19 mouse cellular contexts compared by ENCODE assay signal in the genomic region with DNA sequence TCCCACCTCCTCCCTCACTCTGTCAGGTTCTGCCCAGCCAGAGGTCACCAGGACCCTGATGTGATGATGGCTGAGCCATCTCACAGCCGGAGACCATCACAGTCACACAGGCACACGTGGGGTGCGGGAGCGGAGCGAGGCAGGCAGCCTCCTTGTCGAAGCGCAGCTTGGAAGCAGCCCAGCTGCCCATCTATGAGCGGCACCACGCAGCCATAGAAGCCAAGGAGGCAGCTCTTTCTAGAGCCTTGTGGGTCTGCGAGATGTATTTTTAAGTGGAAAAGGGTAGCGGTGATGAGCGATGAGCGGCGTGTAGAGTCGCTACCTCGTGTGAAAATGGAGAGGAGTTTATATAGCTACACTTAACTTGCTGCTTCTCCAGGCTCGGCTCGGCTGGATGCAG. TPM values are rescaled to one million over a fixed set of nuclear protein-coding genes. Genes with fewer than 3 reads are reported as not detected.
DNase-seq lines count a peak whose midpoint lies in the region; ATAC-seq and TF ChIP-seq lines count a peak whose summit lies in the region.
"Had no signal": no experiment of that assay in that cellular context is flagged by ENCODE, and none has a peak within 500 bp of the region (broad histone marks: within the 10 kb centered on the region; RNA-seq: fewer than 3 reads in every experiment).

No protein-coding gene starts in this region.

- in situ Hi-C loops in ES-E14 (cut with MboI; ENCODE audit: low sequenced_read_pairs in 2 of 2, unreplicated experiment in 2 of 2), result no loop called here

- no peaks in the 10 kb centered on the region for H3K9me3 ChIP-seq in heart, embryonic 11.5 days (replicated peaks; ENCODE audit: control insufficient read depth, low read length)
- no peaks in the 10 kb centered on the region for H3K9me3 ChIP-seq in heart, embryonic 10.5 days
- H3K9me3 ChIP-seq in kidney, embryonic 15.5 days (replicated peaks), result no peaks in the 10 kb centered on the region
- no peaks in the 10 kb centered on the region for H3K9me3 ChIP-seq in ES-E14 (ENCODE audit: control insufficient read depth, insufficient read depth, low read depth, low read length)
- H3K9me3 ChIP-seq: limb, embryonic 12.5 days; liver, embryonic 15.5 days; midbrain, embryonic 12.5 days had no signal

- no peaks in the 10 kb centered on the region for H3K4me1 ChIP-seq in heart, embryonic 11.5 days (ENCODE audit: control insufficient read depth, insufficient read depth, low read length)
- H3K4me1 ChIP-seq in heart, embryonic 10.5 days, result peaks cover 32% of the 10 kb centered on the region
- H3K4me1 ChIP-seq in kidney, embryonic 15.5 days, result peaks cover 5% of the 10 kb centered on the region
- H3K4me1 ChIP-seq in kidney, adult 2 months (ENCODE audit: control insufficient read depth, insufficient read depth, low read length), result no peaks in the 10 kb centered on the region
- peaks cover 0 to 4% of the 10 kb centered on the region in 2 experiments; a peak in 1 of 4 replicates for H3K4me1 ChIP-seq in ES-E14 (ENCODE audit: control insufficient read depth in 2 of 2, insufficient read depth in 2 of 2, low read length in 2 of 2, poor library complexity in 1 of 2)
- H3K4me1 ChIP-seq: limb, embryonic 12.5 days; liver, embryonic 15.5 days had no signal

- no peak for ATAC-seq in heart, embryonic 11.5 days (replicated peaks; ENCODE audit: insufficient number of reproducible peaks, low FRiP score, low TSS enrichment)
- ATAC-seq in kidney, embryonic 15.5 days (replicated peaks; ENCODE audit: low FRiP score), result no peak

- no peak overlapping the region for H3K27ac ChIP-seq in heart, embryonic 11.5 days (ENCODE audit: low read depth, low read length)
- H3K27ac ChIP-seq in heart, embryonic 10.5 days, result no peak overlapping the region
- no peak overlapping the region for H3K27ac ChIP-seq in kidney, embryonic 15.5 days
- H3K27ac ChIP-seq in kidney, adult 2 months (ENCODE audit: insufficient read depth, low read depth, low read length), result no peak overlapping the region
- no peak overlapping the region for H3K27ac ChIP-seq in ES-E14 (ENCODE audit: insufficient read depth, low read depth, low read length, poor library complexity, severe bottlenecking)
- H3K27ac ChIP-seq: kidney, postnatal 0 days; limb, embryonic 12.5 days; liver, embryonic 15.5 days; midbrain, embryonic 12.5 days had no signal

- H3K27me3 ChIP-seq in heart, embryonic 11.5 days (ENCODE audit: control insufficient read depth, insufficient read depth, low read length), result peaks cover 48% of the 10 kb centered on the region
- H3K27me3 ChIP-seq in heart, embryonic 10.5 days (ENCODE audit: insufficient read depth, poor library complexity, severe bottlenecking), result peaks cover 91% of the 10 kb centered on the region
- H3K27me3 ChIP-seq in kidney, embryonic 15.5 days, result peaks cover 63% of the 10 kb centered on the region
- H3K27me3 ChIP-seq in kidney, adult 2 months (replicated peaks; ENCODE audit: control insufficient read depth, insufficient read depth, low read length), result no peaks in the 10 kb centered on the region

- peak overlapping the region; percentile 31 for H3K4me2 ChIP-seq in heart, embryonic 11.5 days
- H3K4me2 ChIP-seq in kidney, embryonic 15.5 days, result 0 out of 2 replicates have a peak overlapping the region, but pooled peaks have one; percentile 31
- H3K4me2 ChIP-seq: limb, embryonic 12.5 days; liver, embryonic 15.5 days; midbrain, embryonic 12.5 days had no signal

- TF ChIP-seq CTCF in kidney, adult 2 months (conservative IDR thresholded peaks at IDR 0.05; ENCODE audit: insufficient read depth, insufficient read length, low read depth, low read length), result no peak

- no peak for TF ChIP-seq POLR2A in kidney, adult 2 months (IDR thresholded peaks at IDR 0.05; ENCODE audit: low read depth, low read length)

- H3K4me3 ChIP-seq in heart, embryonic 11.5 days (ENCODE audit: low read depth, low read length), result no peak overlapping the region
- no peak overlapping the region for H3K4me3 ChIP-seq in heart, embryonic 10.5 days
- no peak overlapping the region for H3K4me3 ChIP-seq in kidney, embryonic 15.5 days (replicated peaks)
- H3K4me3 ChIP-seq in kidney, adult 2 months (ENCODE audit: insufficient read depth, low read depth, low read length), result no peak overlapping the region
- peak overlapping the region; percentile 31 to 33; a peak in 1 of 4 replicates for H3K4me3 ChIP-seq in ES-E14 (ENCODE audit: insufficient read depth in 1 of 2, low read depth in 1 of 2, low read length in 2 of 2, poor library complexity in 1 of 2, severe bottlenecking in 1 of 2)
- H3K4me3 ChIP-seq: erythroblast, embryonic 14.5 days; limb, embryonic 12.5 days; liver, embryonic 15.5 days; midbrain, embryonic 12.5 days had no signal

- H3K9ac ChIP-seq in heart, embryonic 11.5 days (ENCODE audit: low read depth, low read length), result no peak overlapping the region
- no peak overlapping the region for H3K9ac ChIP-seq in kidney, embryonic 15.5 days
- peak overlapping the region; percentile 4; the same call in 1 of the 2 replicates for H3K9ac ChIP-seq in ES-E14 (ENCODE audit: insufficient read depth, low read depth, low read length, poor library complexity, severe bottlenecking)
- H3K9ac ChIP-seq: limb, embryonic 12.5 days; liver, embryonic 15.5 days; midbrain, embryonic 12.5 days had no signal

- WGBS in heart, embryonic 11.5 days (ENCODE audit: insufficient replicate concordance), result 31% methylated on average over 18 of the region's 18 CpGs
- 39% methylated on average over 18 of the region's 18 CpGs for WGBS in heart, embryonic 10.5 days
- 33% methylated on average over 18 of the region's 18 CpGs for WGBS in kidney, embryonic 15.5 days
- 30% methylated on average over 18 of the region's 18 CpGs for WGBS in kidney, adult 2 months

- H3K36me3 ChIP-seq in heart, embryonic 11.5 days (ENCODE audit: control insufficient read depth, insufficient read depth, low read length), result no peaks in the 10 kb centered on the region
- H3K36me3 ChIP-seq in heart, embryonic 10.5 days, result no peaks in the 10 kb centered on the region
- H3K36me3 ChIP-seq in kidney, embryonic 15.5 days, result no peaks in the 10 kb centered on the region
- H3K36me3 ChIP-seq in kidney, adult 2 months (ENCODE audit: control insufficient read depth, insufficient read depth, low read length), result no peaks in the 10 kb centered on the region
- H3K36me3 ChIP-seq in ES-E14 (ENCODE audit: control insufficient read depth, insufficient read depth, low read length, poor library complexity, severe bottlenecking), result no peaks in the 10 kb centered on the region
- H3K36me3 ChIP-seq: limb, embryonic 12.5 days; liver, embryonic 15.5 days; midbrain, embryonic 12.5 days had no signal

- DNase-seq in heart, embryonic 10.5 days (ENCODE audit: low spot score), result no peak
- DNase-seq in kidney, adult 2 months, result no peak
- no peak for DNase-seq in ES-E14 (ENCODE audit: low read depth, low spot score)
- DNase-seq in right cerebral cortex, postnatal 10 days (ENCODE audit: low spot score in 2 of 2), result peak; percentile 66 to 69
- no peak for DNase-seq in cerebellum, adult 8-10 months
- no peak for DNase-seq in cerebellum, adult 11 months
- DNase-seq: adrenal gland, postnatal 25 days; B cell, adult 2 months; cerebellum, adult 11-12 months; heart, adult 11 months; lung, postnatal 36 days had no signal

TF ChIP-seq in ES-E14, 5 proteins besides CTCF, POLR2A, EP300 and RAD21:
- no peak for TF ChIP-seq CHD2 (IDR thresholded peaks at IDR 0.05; ENCODE audit: low read depth, low read length)
- no peak for TF ChIP-seq ZNF384 (IDR thresholded peaks at IDR 0.05; ENCODE audit: low read depth, low read length)
- no peak for TF ChIP-seq ZC3H11A (IDR thresholded peaks at IDR 0.05; ENCODE audit: borderline replicate concordance, low read depth, low read length)
TF ChIP-seq in ES-E14: peak in this region for 0.

RNA-seq across cellular contexts. Expression of a gene that starts 11.5 kb away (rescaled TPM):
- polyA plus RNA-seq in heart, embryonic 11.5 days (2014; fragmentation: Nextera tagmentation; extraction: Ambion mirVana), result 0.20 TPM in 1 of 2 replicates, not detected in the other
- polyA plus RNA-seq in heart, embryonic 10.5 days (2016; fragmentation: Nextera tagmentation; extraction: Ambion mirVana), result 0.06 TPM in 1 of 2 replicates, not detected in the other
- 0.08 and 0.12 TPM in 2 replicates for polyA plus RNA-seq in kidney, embryonic 15.5 days (2015; fragmentation: Nextera tagmentation; extraction: Ambion mirVana)
- polyA plus RNA-seq in kidney, adult 2 months (2012; rRNA removed), result 0.05 and 0.08 TPM in 2 replicates
- total RNA-seq in ES-E14 (2012; rRNA removed), result 3.2 and 5.8 TPM in 2 replicates
- total RNA-seq: common myeloid progenitor, adult 5-6 weeks had no signal
- polyA plus RNA-seq: erythroblast, embryonic 14.5 days; limb, embryonic 12.5 days; liver, embryonic 15.5 days; midbrain, embryonic 12.5 days had no signal

RNA-seq across cellular contexts. Expression of a gene that starts 22.7 kb away (rescaled TPM):
- 33.4 and 33.5 TPM in 2 replicates for polyA plus RNA-seq in heart, embryonic 11.5 days (2014; fragmentation: Nextera tagmentation; extraction: Ambion mirVana)
- polyA plus RNA-seq in heart, embryonic 10.5 days (2016; fragmentation: Nextera tagmentation; extraction: Ambion mirVana), result 29.8 and 40.5 TPM in 2 replicates
- polyA plus RNA-seq in kidney, embryonic 15.5 days (2015; fragmentation: Nextera tagmentation; extraction: Ambion mirVana), result 69.5 and 71.8 TPM in 2 replicates
- polyA plus RNA-seq in kidney, adult 2 months (2012; rRNA removed), result 5.9 and 7.8 TPM in 2 replicates
- 16.2 and 25.6 TPM in 2 replicates for total RNA-seq in ES-E14 (2012; rRNA removed)
- total RNA-seq: common myeloid progenitor, adult 5-6 weeks had no signal
- polyA plus RNA-seq: erythroblast, embryonic 14.5 days had no signal

RNA-seq across cellular contexts. Expression of a gene that starts 38.2 kb away (rescaled TPM):
- 73.2 and 91.0 TPM in 2 replicates for polyA plus RNA-seq in heart, embryonic 11.5 days (2014; fragmentation: Nextera tagmentation; extraction: Ambion mirVana)
- polyA plus RNA-seq in heart, embryonic 10.5 days (2016; fragmentation: Nextera tagmentation; extraction: Ambion mirVana), result 87.9 and 102 TPM in 2 replicates
- polyA plus RNA-seq in kidney, embryonic 15.5 days (2015; fragmentation: Nextera tagmentation; extraction: Ambion mirVana), result 87.0 and 90.6 TPM in 2 replicates
- 31.5 and 34.9 TPM in 2 replicates for polyA plus RNA-seq in kidney, adult 2 months (2012; rRNA removed)
- total RNA-seq in ES-E14 (2012; rRNA removed), result 72.8 and 82.0 TPM in 2 replicates

RNA-seq across cellular contexts. Expression of a gene that starts 53.0 kb away (rescaled TPM):
- 50.6 and 60.1 TPM in 2 replicates for polyA plus RNA-seq in heart, embryonic 11.5 days (2014; fragmentation: Nextera tagmentation; extraction: Ambion mirVana)
- 33.3 and 37.5 TPM in 2 replicates for polyA plus RNA-seq in heart, embryonic 10.5 days (2016; fragmentation: Nextera tagmentation; extraction: Ambion mirVana)
- 50.0 and 51.0 TPM in 2 replicates for polyA plus RNA-seq in kidney, embryonic 15.5 days (2015; fragmentation: Nextera tagmentation; extraction: Ambion mirVana)
- 148 and 160 TPM in 2 replicates for polyA plus RNA-seq in kidney, adult 2 months (2012; rRNA removed)
- 186 and 211 TPM in 2 replicates for total RNA-seq in ES-E14 (2012; rRNA removed)

Comparison
In these comparisons a context has a peak if more than half of its experiments do, and no peak if none do; other contexts are left out.
1. H3K4me3 ChIP-seq: peak in ES-E14 (2 of 2); none in heart, embryonic 11.5 days (single experiment), heart, embryonic 10.5 days (single experiment), kidney, embryonic 15.5 days (single experiment) and kidney, adult 2 months (single experiment).
2. DNase-seq: peak in right cerebral cortex, postnatal 10 days (2 of 2); none in heart, embryonic 10.5 days (single experiment), kidney, adult 2 months (single experiment), ES-E14 (single experiment), cerebellum, adult 8-10 months (single experiment) and cerebellum, adult 11 months (single experiment).